In genomic region chr19:56893326-56893725, GRCm38 (mm10) we compare ENCODE assay signal across 17 mouse cellular contexts.
"Had no signal": no experiment of that assay in that cellular context is flagged by ENCODE, and none has a peak within 500 bp of the region (broad histone marks: within the 10 kb centered on the region; RNA-seq: fewer than 3 reads in every experiment).

No protein-coding gene starts in this region.

- H3K9ac ChIP-seq: lung, embryonic 14.5 days; midbrain, embryonic 12.5 days; neural tube, embryonic 13.5 days; neural tube, embryonic 15.5 days had no signal

- H3K4me3 ChIP-seq: midbrain, embryonic 10.5 days; midbrain, embryonic 12.5 days; myocyte; neural tube, embryonic 13.5 days; neural tube, embryonic 15.5 days had no signal

- H3K27ac ChIP-seq: midbrain, embryonic 10.5 days; midbrain, embryonic 12.5 days; neural tube, embryonic 13.5 days; neural tube, embryonic 15.5 days had no signal

- H3K4me2 ChIP-seq: lung, embryonic 14.5 days; midbrain, embryonic 12.5 days; neural tube, embryonic 13.5 days; neural tube, embryonic 15.5 days had no signal

- ATAC-seq: midbrain, embryonic 16.5 days had no signal

- H3K4me1 ChIP-seq: neural tube, embryonic 15.5 days had no signal

- H3K9me3 ChIP-seq: midbrain, embryonic 10.5 days; midbrain, embryonic 12.5 days; neural tube, embryonic 13.5 days; neural tube, embryonic 15.5 days had no signal

- H3K36me3 ChIP-seq: midbrain, embryonic 10.5 days; midbrain, embryonic 12.5 days; neural tube, embryonic 13.5 days; neural tube, embryonic 15.5 days had no signal

- H3K27me3 ChIP-seq: midbrain, embryonic 12.5 days; neural tube, embryonic 13.5 days; neural tube, embryonic 15.5 days had no signal

- DNase-seq: lung, postnatal 10 days; lung, postnatal 4 days; midbrain, embryonic 14.5 days; right cerebral cortex, adult 18-20 months; right cerebral cortex, postnatal 25 days; right cerebral cortex, postnatal 4 days; spleen, adult 18-20 months; thymus, adult 18-20 months; thymus, postnatal 14 days; thymus, postnatal 36 days had no signal
